Mouse (Mus musculus) naive thymus-derived CD4-positive, alpha-beta T cell, adult 2 months (primary cell): ENCODE results near the gene Wars2.

ENCODE experiments used
- DNase-seq: peaks from one replicate; pipeline ENCODE4 v3.0.0-alpha.2; 2011; ENCODE audit warnings: low read depth

Gene Wars2

GRCm38 (mm10) chr3:99193576-99193975, 52.7 kb downstream of the Wars2 start:
- no peak for DNase-seq

DNA sequence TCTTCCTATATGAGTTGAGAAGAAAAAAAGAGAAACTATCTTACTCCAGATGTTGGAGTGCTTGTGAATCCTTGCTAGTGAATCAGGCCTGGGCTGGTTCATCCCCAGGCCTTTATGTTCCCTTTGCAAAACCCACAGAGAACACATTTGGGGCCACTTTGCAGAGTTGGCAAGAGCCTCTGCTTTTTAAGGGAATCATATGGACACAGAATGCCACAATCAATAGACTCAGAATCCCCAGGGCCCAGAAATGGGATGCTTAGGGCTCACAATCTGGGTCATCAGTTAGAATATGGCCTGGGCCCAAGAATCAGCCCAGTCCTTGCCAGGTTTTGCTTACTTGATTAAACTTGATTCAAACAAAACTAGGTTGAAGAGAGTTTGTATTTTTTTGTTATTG, 62.5 kb downstream of the Wars2 start:
- DNase-seq, result no peak

DNA sequence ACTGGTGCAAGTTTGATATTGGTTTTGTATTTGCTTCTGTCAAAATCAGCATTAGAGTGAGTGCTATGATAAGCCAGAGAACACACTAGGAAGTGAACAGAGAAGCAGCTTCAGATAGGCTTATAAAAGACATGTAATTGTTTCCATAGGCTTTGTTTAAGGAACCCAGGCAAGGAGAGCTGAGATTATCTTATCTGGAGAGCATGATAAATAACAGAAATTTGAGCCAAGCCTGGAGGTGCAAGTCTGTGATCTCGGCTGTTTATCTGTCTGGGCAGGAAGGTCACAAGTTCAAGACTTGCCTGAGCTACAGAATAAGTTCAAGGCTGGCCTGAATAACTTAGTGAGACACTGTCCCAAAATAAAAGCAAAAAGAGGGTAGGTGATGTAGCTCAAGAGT, 67.5 kb downstream of the Wars2 start:
- DNase-seq, result no peak

DNA sequence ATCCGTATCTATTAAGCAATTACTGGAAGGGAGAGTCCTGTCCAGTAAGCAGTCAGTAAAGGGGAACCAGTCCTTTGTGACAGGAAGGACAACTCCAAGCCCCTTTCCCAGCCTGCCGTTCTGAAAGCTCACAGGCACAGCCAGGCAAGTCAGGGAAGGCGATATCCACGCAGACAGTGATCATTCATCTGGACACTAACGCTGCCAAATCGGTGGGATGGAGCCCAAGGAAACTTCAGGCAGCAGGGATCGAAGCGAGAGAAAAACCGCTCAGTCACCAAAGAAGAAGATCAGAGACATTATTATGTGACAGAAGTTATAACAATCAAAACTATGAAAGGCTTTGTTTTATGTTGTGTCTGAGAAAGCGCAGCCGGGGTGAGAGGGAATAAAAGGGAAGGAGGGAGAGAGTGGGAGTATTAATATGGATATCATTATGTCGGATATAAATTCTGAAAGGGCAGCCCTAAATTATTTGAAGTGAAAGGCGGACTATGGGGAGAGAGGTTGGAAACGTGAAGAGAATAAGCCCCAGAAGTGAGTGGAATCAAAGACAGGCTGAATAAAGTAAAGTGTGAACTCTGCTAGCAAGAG, 70.3 kb downstream of the Wars2 start:
- no peak for DNase-seq

GRCm38 (mm10) chr3:99227807-99228206, 86.9 kb downstream of the Wars2 start:
- no peak for DNase-seq

- DNase-seq, result peak; percentile 64
These were observed 92.8 kb downstream of the Wars2 start for GRCm38 (mm10) chr3:99233393-99234318.

DNA sequence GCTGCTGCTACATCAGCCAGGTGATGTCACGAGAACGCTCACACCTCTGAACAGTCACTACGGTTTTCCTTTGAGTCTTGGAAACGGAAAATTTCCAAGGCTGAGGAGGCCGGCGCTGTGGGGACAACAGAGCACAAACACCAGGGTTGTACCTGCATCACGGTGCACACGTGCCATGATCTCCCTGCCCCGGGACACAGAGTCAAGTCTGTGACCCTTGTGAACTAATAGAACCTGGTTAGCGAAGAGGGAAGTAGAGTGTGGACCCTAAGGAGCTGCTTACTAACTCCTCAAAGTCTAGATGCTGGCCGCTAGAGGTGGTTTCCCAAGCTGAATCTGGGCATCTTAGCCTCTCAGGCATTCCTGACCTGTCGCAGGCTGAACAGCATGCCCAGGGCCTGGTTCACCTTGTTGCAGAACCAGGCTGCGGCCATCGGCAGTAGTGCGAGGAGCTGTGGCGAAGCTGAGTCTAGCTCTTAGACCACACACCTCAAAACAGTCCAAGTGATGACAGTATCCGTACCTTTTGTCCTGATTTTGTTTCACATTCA, 93.5 kb downstream of the Wars2 start:
- DNase-seq, result peak; percentile 22

DNA sequence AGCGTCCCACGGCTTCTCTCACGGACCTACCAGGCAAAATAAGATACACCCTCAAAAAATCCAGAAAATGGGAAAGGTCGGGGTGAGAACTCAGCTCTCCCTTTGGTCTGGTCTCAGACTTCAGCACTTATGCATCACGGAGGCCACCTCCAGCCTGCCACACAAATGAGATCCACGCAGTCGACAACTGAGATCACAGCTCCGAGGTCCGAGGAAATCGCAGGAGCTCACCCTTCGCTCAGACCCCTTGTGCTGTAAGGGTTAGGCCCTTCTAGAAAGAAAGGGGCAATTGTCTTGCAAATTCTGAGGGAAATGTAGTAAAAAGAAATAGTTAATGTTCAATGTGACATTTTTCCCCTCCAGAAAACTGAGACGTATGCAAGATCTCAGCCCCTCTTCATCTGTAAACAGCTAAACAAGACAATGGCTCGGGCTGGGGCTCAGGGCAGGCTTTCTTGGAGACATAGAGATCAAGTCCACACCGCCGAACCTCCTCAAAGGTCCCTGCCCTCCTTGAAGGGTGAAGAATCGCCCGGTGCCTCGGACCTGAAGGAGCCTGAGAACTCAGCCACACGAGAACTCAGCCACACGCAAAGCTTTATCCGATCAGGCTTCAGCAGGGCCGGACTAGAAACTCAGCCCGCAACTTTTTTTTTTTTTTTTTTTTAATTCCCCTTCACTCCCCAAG, 94.4 kb downstream of the Wars2 start:
- DNase-seq, result no peak

- DNase-seq, result no peak
These were observed 95.2 kb downstream of the Wars2 start for GRCm38 (mm10) chr3:99235804-99236755.

DNA sequence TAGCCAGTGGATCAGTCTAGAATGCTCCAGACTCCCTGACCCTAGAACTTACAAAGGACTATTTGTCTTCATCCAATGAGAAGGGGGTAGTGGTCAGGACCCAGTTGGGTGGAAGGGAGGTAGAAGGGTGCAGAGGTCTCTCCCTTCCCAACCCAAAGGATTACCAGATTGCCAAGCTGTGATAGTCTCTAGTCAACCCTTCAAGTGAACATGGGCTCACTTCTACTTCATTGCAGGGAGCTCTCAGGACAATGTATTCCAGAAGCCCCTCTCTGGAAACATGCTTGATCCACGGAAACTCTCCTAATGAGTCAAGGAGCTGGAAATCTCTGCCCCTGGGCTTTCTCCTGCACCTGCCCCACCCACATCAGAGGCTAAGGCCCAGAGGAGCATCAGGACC, 97.8 kb downstream of the Wars2 start:
- DNase-seq, result no peak

DNA sequence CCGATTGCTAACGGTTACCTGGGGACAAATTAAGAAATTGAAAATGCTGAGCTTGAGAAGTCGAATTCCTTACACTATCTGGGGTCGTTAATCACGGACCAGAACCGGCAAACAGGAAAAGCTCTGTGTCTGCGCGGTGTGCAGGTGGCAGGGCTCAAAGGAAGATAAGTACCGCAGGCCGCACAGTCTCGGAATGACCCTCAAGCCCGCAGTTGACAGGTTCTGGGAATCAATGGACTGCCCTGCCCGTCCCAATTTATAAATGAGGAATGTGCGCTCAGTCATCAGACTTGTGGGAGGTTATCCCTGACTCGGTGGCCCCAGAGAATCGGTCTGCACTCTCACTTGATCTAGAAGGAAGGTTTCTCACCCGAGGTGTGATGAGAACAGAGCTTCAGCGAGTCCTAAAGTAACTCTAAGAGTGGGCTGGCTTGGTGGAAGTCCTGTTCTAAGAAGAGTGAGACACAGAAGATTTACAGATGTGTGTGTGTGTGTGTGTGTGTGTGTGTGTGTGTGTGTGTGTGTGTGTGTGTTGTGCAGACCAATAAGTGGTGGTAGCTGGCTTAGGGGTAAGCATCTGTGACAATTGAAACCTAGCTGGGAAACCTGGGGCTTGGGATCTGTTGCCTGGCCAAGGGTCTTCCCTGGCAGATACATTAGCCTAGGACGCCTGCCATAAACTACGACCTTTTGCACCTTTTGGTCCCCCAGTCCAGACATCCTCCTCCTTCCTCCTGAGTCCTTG, 98.6 kb downstream of the Wars2 start:
- no peak for DNase-seq

GRCm38 (mm10) chr3:99240213-99240720, 99.4 kb downstream of the Wars2 start, which contains the start of gene Tbx15:
Tbx15 (plus strand) TSS chr3:99240381.
- DNase-seq, result no peak

- no peak for DNase-seq
These were observed 100.2 kb downstream of the Wars2 start for GRCm38 (mm10) chr3:99240811-99241738.

DNA sequence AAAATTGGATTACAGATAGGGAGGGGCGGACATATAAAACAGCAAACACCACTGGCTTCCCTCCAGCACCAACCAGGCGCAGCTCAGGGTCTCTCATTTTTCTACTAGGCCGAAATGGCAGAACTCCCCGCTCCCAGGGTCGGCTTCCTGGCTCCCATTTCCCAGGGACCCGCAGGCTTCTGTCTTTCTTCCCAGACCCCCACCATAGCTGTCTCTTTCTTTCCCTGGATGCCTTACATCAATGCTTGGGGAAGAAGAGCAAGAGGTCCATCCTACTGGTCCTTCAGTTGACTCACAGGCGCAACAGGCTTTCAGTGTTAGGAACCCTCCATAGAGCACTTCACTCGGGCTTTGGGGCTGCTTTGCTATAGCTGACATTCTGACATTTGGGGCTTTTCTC, 101.6 kb downstream of the Wars2 start:
- no peak for DNase-seq

- DNase-seq, result no peak
These were observed 104.5 kb downstream of the Wars2 start for GRCm38 (mm10) chr3:99245341-99245740.

DNA sequence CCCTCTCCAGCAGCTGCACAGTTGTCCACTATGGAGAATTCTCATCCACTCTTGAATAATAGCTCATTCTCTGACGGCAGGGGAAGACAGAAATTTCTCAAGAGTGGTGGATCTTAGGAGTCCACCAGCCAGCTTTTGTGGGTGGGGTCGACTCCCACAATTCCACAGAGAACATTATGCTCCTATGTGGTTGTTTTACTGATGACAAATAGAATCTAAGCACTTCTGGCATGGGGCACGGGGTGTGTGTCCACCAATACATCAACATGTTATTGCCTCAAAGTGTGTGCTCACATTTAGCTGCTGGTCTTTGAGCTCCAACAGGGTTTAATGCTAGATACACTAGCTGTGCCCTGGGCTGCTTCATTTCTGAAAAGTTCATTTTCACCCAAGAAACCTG, 105.8 kb downstream of the Wars2 start:
- DNase-seq, result no peak

DNA sequence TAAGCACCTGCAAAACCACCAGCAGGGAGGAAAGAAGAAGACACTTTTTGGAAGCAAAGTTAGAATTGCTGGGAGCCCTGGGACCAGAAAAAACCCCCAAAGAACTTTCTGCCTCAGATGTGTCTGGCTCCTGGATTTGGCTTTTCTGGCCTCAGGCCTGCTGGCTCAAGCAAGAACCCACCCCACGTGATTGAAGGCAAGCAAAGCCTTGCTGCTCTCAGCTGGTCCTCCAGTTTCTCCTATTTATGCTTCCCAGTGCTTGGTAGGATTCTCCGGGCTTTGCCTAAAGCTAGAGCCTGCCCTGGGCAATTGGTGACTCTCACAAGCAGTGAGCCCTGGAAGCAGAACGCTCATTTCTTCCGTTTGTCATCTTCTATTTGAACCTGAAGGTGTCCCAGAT, 106.7 kb downstream of the Wars2 start:
- no peak for DNase-seq

DNA sequence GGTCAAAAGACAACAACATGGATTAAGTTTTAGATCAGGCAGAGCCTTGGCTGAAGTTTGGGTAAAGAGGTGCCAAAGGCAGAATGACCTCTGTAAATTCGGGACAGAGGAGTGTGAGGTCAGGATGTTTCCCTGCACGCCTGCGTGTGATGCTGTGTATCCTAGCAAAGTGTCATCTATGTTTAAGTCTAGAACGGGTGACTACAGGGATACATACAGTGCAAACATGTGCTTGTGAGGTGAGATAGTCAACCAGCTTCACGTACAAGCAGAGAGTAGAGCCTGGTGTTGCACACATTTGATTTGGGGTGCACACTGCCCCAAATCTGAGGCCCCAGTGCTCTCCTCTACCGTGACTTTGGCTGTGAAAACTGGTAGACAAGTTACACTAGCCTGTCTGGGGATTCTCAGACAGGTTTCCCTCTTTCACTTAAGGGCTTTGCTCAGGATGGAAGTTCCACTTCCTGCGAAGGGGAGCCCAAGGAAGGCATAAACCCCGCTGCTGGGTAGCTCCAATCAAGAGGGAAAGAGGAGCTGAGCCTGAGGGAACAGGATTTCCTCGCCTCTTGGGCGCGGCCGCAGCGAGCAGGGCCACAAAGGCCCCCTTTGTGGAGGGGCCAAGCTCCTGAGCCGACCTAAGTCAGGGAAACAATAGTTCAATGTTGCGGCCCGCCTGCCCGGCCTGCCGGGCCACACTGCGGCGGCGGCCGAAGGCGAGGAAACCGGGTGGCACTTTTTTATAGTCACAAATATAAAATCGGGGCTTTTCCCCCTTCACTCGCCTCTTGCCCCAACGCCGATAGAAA, 107.3 kb downstream of the Wars2 start:
- DNase-seq, result no peak
